Mouse (Mus musculus): Measurements from ENCODE around the gene Rbks. TPM values are rescaled to one million over a fixed set of nuclear protein-coding genes. Genes with fewer than 3 reads are reported as not detected.
A peak's percentile ranks its signal among the peaks of the same experiment; 100 is the strongest.

Gene Rbks
- polyA plus RNA-seq, 1 experiment from 2014 or later, result 2.7 TPM

DNA sequence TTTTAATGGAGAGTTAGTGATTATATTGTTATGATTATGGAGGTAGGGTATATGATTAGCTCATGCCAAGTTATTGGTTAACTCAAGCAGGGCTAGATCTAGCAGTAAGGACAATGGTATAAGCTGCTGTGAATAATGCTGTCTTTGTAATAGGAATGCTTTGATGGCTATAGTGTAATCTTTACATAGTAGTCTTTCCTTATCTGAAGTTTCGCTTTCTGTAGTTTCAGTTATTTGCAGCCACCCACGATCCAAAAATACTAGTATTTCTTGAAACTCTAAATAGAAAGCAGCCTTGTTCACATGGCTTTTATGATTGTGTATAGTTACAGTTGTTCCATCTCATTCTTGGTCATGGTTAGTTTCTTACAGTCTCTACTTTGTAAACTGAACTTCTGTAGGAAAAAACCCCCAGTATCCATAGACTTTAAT, 15.9 kb upstream of the Rbks start:
- Histone ChIP-seq H3K27me3 (replicated peaks; ENCODE audit: control insufficient read depth, insufficient read depth, low read length) (no peaks in the 10 kb centered on the region), H3K4me2 (ENCODE audit: low read length) (no peak overlapping the region), H3K9me3 (ENCODE audit: control insufficient read depth, low read length) (no peaks in the 10 kb centered on the region), H3K9ac (replicated peaks; ENCODE audit: low read depth, low read length) (no peak overlapping the region), H3K36me3 (ENCODE audit: control insufficient read depth, insufficient read depth) (no peaks in the 10 kb centered on the region), H3K4me1 (replicated peaks; ENCODE audit: control insufficient read depth, insufficient read depth, low read length) (no peaks in the 10 kb centered on the region), H3K4me3 (replicated peaks; ENCODE audit: low read length) (no peak overlapping the region), H3K27ac (ENCODE audit: low read length) (no peak overlapping the region)
- no peak for ATAC-seq
- 89% methylated on average over 2 of the region's 2 CpGs for WGBS

DNA sequence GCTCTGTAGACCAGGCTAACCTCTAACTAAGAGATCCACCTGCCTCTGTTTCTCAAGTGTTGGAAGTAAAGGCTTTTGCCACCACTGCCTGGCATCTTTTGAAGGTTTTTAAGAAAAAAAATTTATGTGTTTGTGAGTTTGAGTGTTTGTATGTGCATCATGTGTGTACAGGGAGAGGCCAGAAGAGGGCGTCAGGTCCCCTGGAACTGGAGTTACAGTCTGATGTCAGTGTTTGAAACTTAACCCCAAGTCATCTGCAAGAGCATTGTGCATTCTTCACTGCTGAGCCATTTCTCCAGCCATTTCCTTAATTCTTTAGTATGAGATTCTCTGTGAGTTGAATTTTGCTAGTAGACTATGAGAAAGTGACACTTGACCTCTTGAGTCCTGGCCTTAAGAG, 12.0 kb upstream of the Rbks start:
- Histone ChIP-seq H3K9me3 (ENCODE audit: control insufficient read depth, low read length) (no peaks in the 10 kb centered on the region), H3K27ac (ENCODE audit: low read length) (no peak overlapping the region), H3K4me3 (replicated peaks; ENCODE audit: low read length) (no peak overlapping the region), H3K4me2 (ENCODE audit: low read length) (no peak overlapping the region), H3K4me1 (replicated peaks; ENCODE audit: control insufficient read depth, insufficient read depth, low read length) (no peaks in the 10 kb centered on the region), H3K36me3 (ENCODE audit: control insufficient read depth, insufficient read depth) (no peaks in the 10 kb centered on the region), H3K9ac (replicated peaks; ENCODE audit: low read depth, low read length) (no peak overlapping the region), H3K27me3 (replicated peaks; ENCODE audit: control insufficient read depth, insufficient read depth, low read length) (no peaks in the 10 kb centered on the region)
- ATAC-seq, result no peak
- 73% methylated on average over 1 of the region's 1 CpGs for WGBS

DNA sequence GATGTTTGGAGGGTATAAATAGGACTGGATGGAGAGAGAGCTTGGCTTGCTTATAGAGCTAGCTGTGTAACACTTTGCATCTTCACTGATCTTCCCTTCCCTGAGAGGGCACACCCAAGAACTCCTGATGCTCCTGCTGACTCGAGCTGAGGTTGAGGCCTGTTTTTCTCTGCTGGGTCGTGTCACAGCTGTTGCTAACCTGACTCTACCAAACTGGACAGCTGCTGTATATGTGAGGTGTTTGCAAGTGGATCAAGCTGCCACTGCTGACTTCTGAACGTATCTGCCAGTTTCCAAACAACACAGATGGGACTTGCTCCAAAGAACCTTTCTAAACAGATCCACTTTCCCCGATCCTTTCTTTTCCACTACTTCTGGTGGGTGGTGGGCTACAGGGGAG, 9.4 kb upstream of the Rbks start:
- Histone ChIP-seq H3K9ac (replicated peaks; ENCODE audit: low read depth, low read length) (no peak overlapping the region), H3K36me3 (ENCODE audit: control insufficient read depth, insufficient read depth) (peaks cover 3% of the 10 kb centered on the region; the same call in 1 of the 2 replicates), H3K27ac (ENCODE audit: low read length) (no peak overlapping the region), H3K4me2 (ENCODE audit: low read length) (no peak overlapping the region), H3K27me3 (replicated peaks; ENCODE audit: control insufficient read depth, insufficient read depth, low read length) (no peaks in the 10 kb centered on the region), H3K4me3 (replicated peaks; ENCODE audit: low read length) (no peak overlapping the region), H3K4me1 (replicated peaks; ENCODE audit: control insufficient read depth, insufficient read depth, low read length) (no peaks in the 10 kb centered on the region), H3K9me3 (ENCODE audit: control insufficient read depth, low read length) (no peaks in the 10 kb centered on the region)
- 78% methylated on average over 4 of the region's 4 CpGs for WGBS
- ATAC-seq, result no peak

DNA sequence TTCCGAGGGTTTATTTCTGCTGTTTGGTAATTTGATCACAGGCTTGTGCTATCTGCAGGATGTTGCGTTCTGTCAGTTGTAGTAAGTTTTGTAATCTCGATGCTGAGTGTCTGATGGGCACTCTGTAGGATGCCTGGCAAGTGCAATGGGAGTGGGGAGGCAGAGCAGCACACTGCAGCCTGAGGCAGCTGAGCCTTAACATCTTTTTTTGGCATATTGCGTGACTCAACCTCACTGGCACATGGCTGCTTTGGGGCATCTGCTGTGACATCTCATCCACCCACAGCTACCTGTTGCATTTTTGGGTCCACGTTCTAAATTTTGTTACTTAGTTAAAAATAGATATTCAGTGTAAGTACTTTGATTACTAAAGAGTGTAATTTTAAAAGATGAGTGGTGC, 7.5 kb upstream of the Rbks start:
- H3K4me2 ChIP-seq (ENCODE audit: low read length), result no peak overlapping the region
- no peak overlapping the region for H3K4me3 ChIP-seq (replicated peaks; ENCODE audit: low read length)
- H3K36me3 ChIP-seq (ENCODE audit: control insufficient read depth, insufficient read depth), result peaks cover 3% of the 10 kb centered on the region; the same call in 1 of the 2 replicates
- no peaks in the 10 kb centered on the region for H3K27me3 ChIP-seq (replicated peaks; ENCODE audit: control insufficient read depth, insufficient read depth, low read length)
- H3K4me1 ChIP-seq (replicated peaks; ENCODE audit: control insufficient read depth, insufficient read depth, low read length), result no peaks in the 10 kb centered on the region
- ATAC-seq, result no peak
- 94% methylated on average over 5 of the region's 5 CpGs for WGBS
- no peak overlapping the region for H3K9ac ChIP-seq (replicated peaks; ENCODE audit: low read depth, low read length)
- H3K9me3 ChIP-seq (ENCODE audit: control insufficient read depth, low read length), result no peaks in the 10 kb centered on the region
- no peak overlapping the region for H3K27ac ChIP-seq (ENCODE audit: low read length)

DNA sequence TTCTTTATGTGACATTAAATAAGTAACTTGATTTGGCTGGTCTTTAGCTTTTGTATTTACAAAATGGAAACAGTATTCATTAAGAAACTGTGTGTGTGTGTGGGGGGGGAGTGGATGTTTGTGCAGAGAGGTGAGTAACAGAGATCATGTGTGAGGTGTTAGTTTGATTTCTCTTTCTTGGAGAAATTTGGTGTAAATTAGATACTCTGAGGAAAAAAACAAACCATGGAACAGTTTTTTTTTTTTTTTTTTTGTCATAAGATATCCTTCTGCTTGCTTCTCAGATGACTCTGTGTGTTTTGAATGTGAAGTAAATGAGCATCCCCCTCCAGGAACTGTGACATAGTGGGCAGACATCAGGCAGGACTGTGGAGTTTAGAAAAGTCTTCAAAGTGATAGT, 2.0 kb upstream of the Rbks start:
- H3K4me3 ChIP-seq (replicated peaks; ENCODE audit: low read length), result no peak overlapping the region
- peaks cover 6% of the 10 kb centered on the region for H3K4me1 ChIP-seq (replicated peaks; ENCODE audit: control insufficient read depth, insufficient read depth, low read length)
- H3K4me2 ChIP-seq (ENCODE audit: low read length), result no peak overlapping the region
- H3K36me3 ChIP-seq (ENCODE audit: control insufficient read depth, insufficient read depth), result peaks cover 3% of the 10 kb centered on the region; the same call in 1 of the 2 replicates
- H3K27ac ChIP-seq (ENCODE audit: low read length), result no peak overlapping the region
- no peaks in the 10 kb centered on the region for H3K27me3 ChIP-seq (replicated peaks; ENCODE audit: control insufficient read depth, insufficient read depth, low read length)
- no peak for ATAC-seq
- no peaks in the 10 kb centered on the region for H3K9me3 ChIP-seq (ENCODE audit: control insufficient read depth, low read length)
- no peak overlapping the region for H3K9ac ChIP-seq (replicated peaks; ENCODE audit: low read depth, low read length)

DNA sequence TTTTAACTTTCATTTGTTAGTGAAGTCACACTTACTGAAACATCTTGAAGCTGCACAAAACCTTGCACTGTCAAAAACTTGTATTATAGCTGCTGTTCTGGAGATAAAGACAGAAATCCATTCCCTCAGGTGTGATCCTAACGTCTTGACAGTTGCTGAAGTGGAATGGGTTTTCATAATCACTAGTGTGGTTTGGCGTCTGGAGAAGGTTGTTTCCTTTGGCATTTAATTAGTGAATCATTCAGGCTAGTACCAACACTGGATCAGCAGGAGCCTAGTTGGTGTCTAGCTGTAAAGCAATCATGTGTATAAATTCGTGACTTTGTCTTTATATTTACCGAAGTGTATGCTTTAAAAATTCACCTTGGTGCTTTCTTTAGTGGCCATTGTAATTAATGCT, 1.5 kb upstream of the Rbks start:
- Histone ChIP-seq H3K4me1 (replicated peaks; ENCODE audit: control insufficient read depth, insufficient read depth, low read length) (peaks cover 6% of the 10 kb centered on the region), H3K27ac (ENCODE audit: low read length) (no peak overlapping the region), H3K36me3 (ENCODE audit: control insufficient read depth, insufficient read depth) (peaks cover 3% of the 10 kb centered on the region; the same call in 1 of the 2 replicates), H3K9ac (replicated peaks; ENCODE audit: low read depth, low read length) (no peak overlapping the region), H3K4me3 (replicated peaks; ENCODE audit: low read length) (no peak overlapping the region), H3K9me3 (ENCODE audit: control insufficient read depth, low read length) (no peaks in the 10 kb centered on the region), H3K4me2 (ENCODE audit: low read length) (no peak overlapping the region; the same call in 1 of the 2 replicates), H3K27me3 (replicated peaks; ENCODE audit: control insufficient read depth, insufficient read depth, low read length) (no peaks in the 10 kb centered on the region)
- 34% methylated on average over 4 of the region's 4 CpGs for WGBS
- ATAC-seq, result no peak

DNA sequence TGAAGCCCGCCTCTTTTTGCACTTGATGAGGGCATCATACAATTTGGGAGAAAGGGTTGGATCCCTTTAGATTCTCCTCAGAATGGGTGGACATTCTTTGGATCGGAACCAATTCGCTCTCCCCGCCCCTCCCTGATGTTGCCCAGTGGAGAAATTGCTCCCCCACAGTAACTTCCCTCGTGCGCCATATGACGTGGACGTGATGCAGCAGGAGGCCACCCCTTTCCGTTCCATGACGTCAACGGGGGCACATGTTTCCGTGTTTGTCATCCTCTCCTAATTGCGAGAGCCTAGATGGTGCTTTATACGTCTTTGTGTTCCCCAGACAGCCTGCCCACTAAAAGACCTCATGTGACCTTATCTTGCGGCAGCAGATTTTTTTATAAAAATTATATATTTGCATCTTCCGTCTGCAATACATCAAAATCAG, 885 bp upstream of the Rbks start:
- 3% methylated on average over 16 of the region's 16 CpGs for WGBS
- Histone ChIP-seq H3K36me3 (ENCODE audit: control insufficient read depth, insufficient read depth) (peaks cover 2% of the 10 kb centered on the region; the same call in 1 of the 2 replicates), H3K9me3 (ENCODE audit: control insufficient read depth, low read length) (no peaks in the 10 kb centered on the region), H3K4me1 (replicated peaks; ENCODE audit: control insufficient read depth, insufficient read depth, low read length) (peaks cover 6% of the 10 kb centered on the region), H3K27me3 (replicated peaks; ENCODE audit: control insufficient read depth, insufficient read depth, low read length) (no peaks in the 10 kb centered on the region), H3K27ac (ENCODE audit: low read length) (peak overlapping the region; percentile 96), H3K4me3 (replicated peaks; ENCODE audit: low read length) (peak overlapping the region; percentile 59), H3K9ac (replicated peaks; ENCODE audit: low read depth, low read length) (peak overlapping the region; percentile 72), H3K4me2 (ENCODE audit: low read length) (peak overlapping the region; percentile 80)
- peak; percentile 82 for ATAC-seq

DNA sequence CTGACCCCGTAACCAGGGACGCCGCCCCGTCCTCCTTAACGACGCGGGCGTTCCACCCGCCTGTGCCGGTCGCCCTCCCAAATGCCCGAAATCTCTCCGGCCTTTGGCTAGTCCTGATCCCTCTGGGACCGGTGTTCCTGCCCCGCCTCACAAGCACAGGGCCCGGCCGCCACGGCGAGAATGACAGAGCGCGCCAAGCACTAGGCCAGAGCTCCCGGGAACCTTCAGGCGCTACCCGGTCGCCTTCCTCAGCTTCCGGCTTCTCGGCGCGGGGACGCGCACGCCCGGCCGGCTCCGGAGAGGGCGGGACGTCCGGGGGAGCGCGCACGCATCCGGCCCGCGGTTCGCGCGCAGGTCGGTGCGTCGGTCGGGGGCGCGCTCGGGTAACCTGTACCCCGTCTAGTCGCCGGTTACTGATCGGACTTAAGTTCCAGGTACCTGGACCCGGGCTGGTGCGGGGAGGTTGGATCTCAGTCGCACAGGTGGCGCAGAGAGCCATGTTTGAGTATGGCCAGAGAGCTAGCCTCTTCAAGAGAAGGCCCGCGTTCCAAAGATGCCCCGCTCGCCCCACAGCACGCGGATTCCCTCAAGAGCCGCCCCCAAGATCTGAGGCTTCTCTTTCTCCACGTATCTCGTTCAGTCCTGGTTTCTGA, 343 bp upstream of the Rbks start, which contains the start of gene Babam2:
Gene Babam2 (plus strand): TSS at position 41 of the 653 bp plus-strand sequence.
- peak within 1 kb of the TSS; percentile 59 for H3K4me3 ChIP-seq (replicated peaks; ENCODE audit: low read length)
- peak; percentile 96 for ATAC-seq
- H3K4me2 ChIP-seq (ENCODE audit: low read length), result peak within 1 kb of the TSS; percentile 80
- H3K27ac ChIP-seq (ENCODE audit: low read length), result peak within 1 kb of the TSS; percentile 96
- H3K9ac ChIP-seq (replicated peaks; ENCODE audit: low read depth, low read length), result peak within 1 kb of the TSS; percentile 72
- H3K4me1 ChIP-seq (replicated peaks; ENCODE audit: control insufficient read depth, insufficient read depth, low read length), result peaks cover 6% of the 10 kb centered on the region
- H3K36me3 ChIP-seq (ENCODE audit: control insufficient read depth, insufficient read depth), result no peaks in the 10 kb centered on the region
- no peaks in the 10 kb centered on the region for H3K27me3 ChIP-seq (replicated peaks; ENCODE audit: control insufficient read depth, insufficient read depth, low read length)
- no peaks in the 10 kb centered on the region for H3K9me3 ChIP-seq (ENCODE audit: control insufficient read depth, low read length)
- under 1% methylated on average over 71 of the region's 71 CpGs for WGBS

DNA sequence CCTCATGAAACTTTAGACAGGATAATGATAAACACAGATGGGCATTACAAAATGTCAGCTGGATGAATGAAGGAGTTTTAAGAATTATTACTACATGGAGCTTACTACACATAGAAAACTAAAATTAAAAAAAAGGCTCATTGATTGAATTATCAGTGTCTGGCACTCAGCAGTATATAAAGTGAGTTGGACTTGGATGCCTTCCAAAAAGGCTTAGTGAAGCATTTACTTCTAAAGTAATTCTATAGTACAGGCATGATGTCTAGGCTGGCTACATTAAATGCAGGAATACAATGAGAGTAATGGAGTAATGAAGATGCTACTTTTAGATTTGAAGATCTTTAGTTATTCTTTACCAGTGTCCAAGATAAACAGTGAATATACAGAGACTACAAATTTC, 4.2 kb downstream of the Rbks start:
- no peak overlapping the region for H3K4me3 ChIP-seq (replicated peaks; ENCODE audit: low read length)
- no peak overlapping the region for H3K27ac ChIP-seq (ENCODE audit: low read length)
- no peaks in the 10 kb centered on the region for H3K27me3 ChIP-seq (replicated peaks; ENCODE audit: control insufficient read depth, insufficient read depth, low read length)
- H3K4me2 ChIP-seq (ENCODE audit: low read length), result no peak overlapping the region
- no peaks in the 10 kb centered on the region for H3K36me3 ChIP-seq (ENCODE audit: control insufficient read depth, insufficient read depth)
- peaks cover 6% of the 10 kb centered on the region for H3K4me1 ChIP-seq (replicated peaks; ENCODE audit: control insufficient read depth, insufficient read depth, low read length)
- no peak overlapping the region for H3K9ac ChIP-seq (replicated peaks; ENCODE audit: low read depth, low read length)
- no peak for ATAC-seq
- no peaks in the 10 kb centered on the region for H3K9me3 ChIP-seq (ENCODE audit: control insufficient read depth, low read length)

DNA sequence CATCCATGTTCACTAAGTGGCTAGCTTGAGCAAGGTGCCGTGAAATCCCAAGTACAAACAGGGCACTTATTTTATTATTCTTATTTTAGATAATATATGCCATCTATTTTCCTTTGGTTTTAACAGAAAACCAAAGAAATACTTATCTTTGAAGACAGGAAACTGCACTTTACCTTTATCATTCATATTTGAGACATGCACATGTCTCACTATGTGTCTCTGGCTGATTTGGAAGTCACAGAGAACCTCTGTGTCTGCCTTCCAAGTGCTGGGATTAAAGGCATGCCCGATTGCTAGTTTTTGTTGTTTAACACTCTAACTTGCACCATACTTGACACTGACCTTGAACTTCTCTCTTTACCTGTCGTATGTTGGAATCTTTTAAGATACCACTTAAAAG, 9.5 kb downstream of the Rbks start:
- no peak overlapping the region for H3K4me2 ChIP-seq (ENCODE audit: low read length)
- H3K27me3 ChIP-seq (replicated peaks; ENCODE audit: control insufficient read depth, insufficient read depth, low read length), result no peaks in the 10 kb centered on the region
- no peak overlapping the region for H3K9ac ChIP-seq (replicated peaks; ENCODE audit: low read depth, low read length)
- no peak overlapping the region for H3K27ac ChIP-seq (ENCODE audit: low read length)
- H3K9me3 ChIP-seq (ENCODE audit: control insufficient read depth, low read length), result no peaks in the 10 kb centered on the region
- no peak overlapping the region for H3K4me3 ChIP-seq (replicated peaks; ENCODE audit: low read length)
- WGBS, result 89% methylated on average over 3 of the region's 3 CpGs
- H3K4me1 ChIP-seq (replicated peaks; ENCODE audit: control insufficient read depth, insufficient read depth, low read length), result no peaks in the 10 kb centered on the region
- no peaks in the 10 kb centered on the region for H3K36me3 ChIP-seq (ENCODE audit: control insufficient read depth, insufficient read depth)
- ATAC-seq, result no peak

Measured in forebrain, embryonic 16.5 days (tissue).